Comparison of ENCODE assay signal across 9 mouse cellular contexts in the genomic region with DNA sequence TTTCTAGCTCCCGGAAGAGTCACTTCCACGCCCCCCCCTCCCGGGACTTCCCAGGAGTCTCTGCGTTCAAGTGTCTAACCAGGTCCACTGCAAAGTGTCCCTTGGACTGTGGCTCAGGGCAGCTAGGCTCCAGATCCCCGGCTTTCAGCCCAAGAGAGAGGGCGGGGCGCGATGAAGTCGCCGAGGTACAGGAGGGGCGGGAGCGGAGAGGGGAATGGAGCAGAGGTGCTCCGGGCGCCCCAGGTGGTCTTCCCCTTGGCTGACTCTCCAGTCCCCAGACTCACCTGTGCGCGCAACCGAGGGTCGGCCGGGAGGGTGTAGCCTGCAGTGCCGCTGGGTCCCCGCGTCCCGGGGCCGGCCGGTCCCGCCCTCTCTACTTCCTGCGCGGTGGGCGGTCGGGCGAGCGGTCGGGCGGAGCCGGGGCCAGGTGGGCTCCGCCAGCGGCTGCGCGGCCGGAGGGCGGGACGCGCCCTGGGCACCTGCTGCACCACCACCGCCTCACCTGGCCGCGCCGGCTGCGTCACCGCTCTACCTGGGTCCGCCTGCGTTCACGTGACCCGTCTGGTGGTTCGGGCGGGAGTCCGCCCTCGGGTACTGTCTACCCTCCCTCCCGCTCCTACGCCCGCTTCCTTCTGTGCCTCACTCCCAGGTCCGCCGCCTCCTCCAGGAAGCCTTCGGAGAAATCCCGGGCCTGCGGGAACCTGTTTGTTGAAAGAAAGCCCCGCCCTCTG. TPM values are rescaled to one million over a fixed set of nuclear protein-coding genes. Genes with fewer than 3 reads are reported as not detected.
DNase-seq lines count a peak whose midpoint lies in the region; ATAC-seq and TF ChIP-seq lines count a peak whose summit lies in the region.
"Had no signal": no experiment of that assay in that cellular context is flagged by ENCODE, and none has a peak within 500 bp of the region (broad histone marks: within the 10 kb centered on the region; RNA-seq: fewer than 3 reads in every experiment).

No protein-coding gene starts in this region.

- no peaks in the 10 kb centered on the region; the same call in 1 of the 2 replicates for H3K27me3 ChIP-seq in thymus, adult 2 months (ENCODE audit: control insufficient read depth, insufficient read depth, low read length)
- H3K27me3 ChIP-seq in forebrain, embryonic 16.5 days (replicated peaks; ENCODE audit: control insufficient read depth, insufficient read depth, low read length): peaks cover 32% of the 10 kb centered on the region
- H3K27me3 ChIP-seq in kidney, postnatal 0 days (ENCODE audit: insufficient read depth, low read length): peaks cover 11% of the 10 kb centered on the region; the same call in 1 of the 2 replicates

- H3K4me3 ChIP-seq in thymus, adult 2 months (ENCODE audit: control insufficient read depth, insufficient read depth, low read length): peak overlapping the region; percentile 9; the same call in 1 of the 2 replicates
- H3K4me3 ChIP-seq in forebrain, embryonic 16.5 days (replicated peaks; ENCODE audit: low read length): peak overlapping the region; percentile 45
- H3K4me3 ChIP-seq in kidney, postnatal 0 days (replicated peaks; ENCODE audit: low read depth, low read length): peak overlapping the region; percentile 45

- no peak for TF ChIP-seq POLR2A in thymus, adult 2 months (IDR thresholded peaks at IDR 0.05; ENCODE audit: control insufficient read depth, extremely low read depth, insufficient read depth, low read length, poor library complexity)

- H3K4me1 ChIP-seq in thymus, adult 2 months (replicated peaks; ENCODE audit: control insufficient read depth, insufficient read depth, low read length): 0 out of 2 replicates have a peak, but pooled peaks cover 4% of the 10 kb centered on the region
- peaks cover 7% of the 10 kb centered on the region for H3K4me1 ChIP-seq in forebrain, embryonic 16.5 days (replicated peaks; ENCODE audit: control insufficient read depth, insufficient read depth, low read length)
- 0 out of 2 replicates have a peak, but pooled peaks cover 9% of the 10 kb centered on the region for H3K4me1 ChIP-seq in kidney, postnatal 0 days (replicated peaks; ENCODE audit: insufficient read depth, low read length)

- peak overlapping the region; percentile 72 for H3K4me2 ChIP-seq in forebrain, embryonic 16.5 days (ENCODE audit: low read length)
- peak overlapping the region; percentile 62 for H3K4me2 ChIP-seq in kidney, postnatal 0 days (ENCODE audit: low read length)

- no peak for TF ChIP-seq CTCF in thymus, adult 2 months (IDR thresholded peaks at IDR 0.05; ENCODE audit: borderline replicate concordance, control insufficient read depth, extremely low read depth, insufficient read depth, low read length, poor library complexity)
- TF ChIP-seq CTCF in kidney, postnatal 0 days (IDR thresholded peaks at IDR 0.05; ENCODE audit: low read depth): no peak

- no peak for DNase-seq in thymus, adult 2 months
- no peak for DNase-seq in thymus, adult 18-20 months
- DNase-seq in kidney, postnatal 0 days (ENCODE audit: low spot score): peak; percentile 46
- DNase-seq in lung, postnatal 14 days: peak; percentile 56
- DNase-seq in urinary bladder, postnatal 14 days (ENCODE audit: low spot score): peak; percentile 80
- DNase-seq in right cerebral cortex, adult 2 months (ENCODE audit: low spot score in 2 of 2): no peak
- no peak for DNase-seq in left cerebral cortex, postnatal 10 days (ENCODE audit: extremely low spot score in 1 of 2, low spot score in 2 of 2)

- intact Hi-C loops in left cerebral cortex, postnatal 10 days (cut with DNase I): loop anchor here (5.0 kb wide), 2 partner anchors 132 to 232 kb away; no protein-coding TSS in a partner anchor

- no peak overlapping the region for H3K27ac ChIP-seq in thymus, adult 2 months (ENCODE audit: control insufficient read depth, insufficient read depth, low read length)
- no peak overlapping the region for H3K27ac ChIP-seq in forebrain, embryonic 16.5 days (ENCODE audit: low read length)
- peak overlapping the region; percentile 84 for H3K27ac ChIP-seq in kidney, postnatal 0 days

- ATAC-seq in forebrain, embryonic 16.5 days: no peak
- peak; percentile 86 for ATAC-seq in kidney, postnatal 0 days (replicated peaks; ENCODE audit: low FRiP score, low read depth)

- H3K36me3 ChIP-seq in thymus, adult 2 months (ENCODE audit: control insufficient read depth, insufficient read depth, low read length): no peaks in the 10 kb centered on the region
- no peaks in the 10 kb centered on the region for H3K36me3 ChIP-seq in forebrain, embryonic 16.5 days (ENCODE audit: control insufficient read depth, insufficient read depth)
- no peaks in the 10 kb centered on the region for H3K36me3 ChIP-seq in kidney, postnatal 0 days (ENCODE audit: insufficient read depth, low read length)

- no peaks in the 10 kb centered on the region for H3K9me3 ChIP-seq in forebrain, embryonic 16.5 days (ENCODE audit: control insufficient read depth, low read length)
- no peaks in the 10 kb centered on the region for H3K9me3 ChIP-seq in kidney, postnatal 0 days (replicated peaks; ENCODE audit: low read length)

- 2% methylated on average over 63 of the region's 66 CpGs for WGBS in thymus, adult 2 months
- 1% methylated on average over 58 of the region's 66 CpGs for WGBS in forebrain, embryonic 16.5 days
- 1% methylated on average over 56 of the region's 66 CpGs for whole genome bisulfite sequencing in kidney, postnatal 0 days

- peak overlapping the region; percentile 20; the same call in 1 of the 2 replicates for H3K9ac ChIP-seq in forebrain, embryonic 16.5 days (replicated peaks; ENCODE audit: low read depth, low read length)
- peak overlapping the region; percentile 57 for H3K9ac ChIP-seq in kidney, postnatal 0 days (ENCODE audit: low read depth, low read length)

RNA-seq across cellular contexts. Expression of gene Arhgef16, which starts 1.8 kb away (rescaled TPM):
- 9.3 and 12.3 TPM in 2 replicates for polyA plus RNA-seq in thymus, adult 2 months (2012; rRNA removed)
- polyA plus RNA-seq in forebrain, embryonic 16.5 days (2015; fragmentation: Nextera tagmentation; extraction: Ambion mirVana): 0.51 and 0.89 TPM in 2 replicates
- polyA plus RNA-seq in kidney, postnatal 0 days (2015; fragmentation: Nextera tagmentation; extraction: Ambion mirVana): 39.8 and 44.6 TPM in 2 replicates
- under 1 TPM; 0.21 to 0.69 TPM for total RNA-seq in left cerebral cortex, postnatal 10 days (2021)

RNA-seq across cellular contexts. Expression of gene B230104I21Rik, which starts 36.2 kb away (rescaled TPM):
- polyA plus RNA-seq in thymus, adult 2 months (2012; rRNA removed): not detected in 2 replicates
- not detected in 2 replicates for polyA plus RNA-seq in forebrain, embryonic 16.5 days (2015; fragmentation: Nextera tagmentation; extraction: Ambion mirVana)
- not detected in 2 replicates for polyA plus RNA-seq in kidney, postnatal 0 days (2015; fragmentation: Nextera tagmentation; extraction: Ambion mirVana)
- total RNA-seq in left cerebral cortex, postnatal 10 days (2021): not detected
- polyA plus RNA-seq: brain, embryonic 14.5 days had no signal

Comparison
In these comparisons a context has a peak if more than half of its experiments do, and no peak if none do; other contexts are left out.
1. DNase-seq: peak in kidney, postnatal 0 days (single experiment), lung, postnatal 14 days (single experiment) and urinary bladder, postnatal 14 days (single experiment); none in thymus, adult 2 months (single experiment), thymus, adult 18-20 months (0 of 2), right cerebral cortex, adult 2 months (0 of 2) and left cerebral cortex, postnatal 10 days (0 of 2).
2. Peak in every context shown above with its lines, with median percentiles within 50 percentile points of each other: H3K4me3 ChIP-seq.